Mouse (Mus musculus): Measurements from ENCODE around the gene H2-T23. TPM values are rescaled to one million over a fixed set of nuclear protein-coding genes. Genes with fewer than 3 reads are reported as not detected.
"Not testable (repeated sequence)": the region's sequence is repeated elsewhere in the genome, so short reads cannot be mapped to it uniquely, and the experiment has no call there.

H2-T23 gene
- polyA plus RNA-seq, 1 experiment from 2014 or later: 24.0 TPM

- ATAC-seq (ENCODE audit: low read depth) (no peak), DNase-seq (no peak)
- Histone ChIP-seq H3K9ac (no peak overlapping the region), H3K9me3 (replicated peaks) (no peaks in the 10 kb centered on the region), H3K27ac (no peak overlapping the region; the same call in 1 of the 2 replicates), H3K36me3 (peaks cover 16% of the 10 kb centered on the region), H3K4me2 (no peak overlapping the region), H3K4me3 (replicated peaks) (no peak overlapping the region), H3K27me3 (no peaks in the 10 kb centered on the region), H3K4me1 (replicated peaks) (peaks cover 78% of the 10 kb centered on the region)
- 81% methylated on average over 9 of the region's 9 CpGs for WGBS (ENCODE audit: insufficient replicate concordance)
Measured at GRCm38 (mm10) chr17:36022098-36022497, 10.6 kb downstream of the H2-T23 start.

GRCm38 (mm10) chr17:36021309-36021708 lies 11.3 kb downstream of the H2-T23 start:
- ATAC-seq (ENCODE audit: low read depth) (no peak), DNase-seq (no peak)
- no peaks in the 10 kb centered on the region for H3K9me3 ChIP-seq (replicated peaks)
- peaks cover 82% of the 10 kb centered on the region for H3K4me1 ChIP-seq (replicated peaks)
- peak overlapping the region; percentile 66 for H3K4me2 ChIP-seq
- H3K9ac ChIP-seq: peak overlapping the region; percentile 73
- H3K4me3 ChIP-seq (replicated peaks): peak overlapping the region; percentile 62
- H3K36me3 ChIP-seq: peaks cover 24% of the 10 kb centered on the region
- no peaks in the 10 kb centered on the region for H3K27me3 ChIP-seq
- H3K27ac ChIP-seq: peak overlapping the region; percentile 93
- WGBS (ENCODE audit: insufficient replicate concordance): 74% methylated on average over 1 of the region's 1 CpGs

DNA sequence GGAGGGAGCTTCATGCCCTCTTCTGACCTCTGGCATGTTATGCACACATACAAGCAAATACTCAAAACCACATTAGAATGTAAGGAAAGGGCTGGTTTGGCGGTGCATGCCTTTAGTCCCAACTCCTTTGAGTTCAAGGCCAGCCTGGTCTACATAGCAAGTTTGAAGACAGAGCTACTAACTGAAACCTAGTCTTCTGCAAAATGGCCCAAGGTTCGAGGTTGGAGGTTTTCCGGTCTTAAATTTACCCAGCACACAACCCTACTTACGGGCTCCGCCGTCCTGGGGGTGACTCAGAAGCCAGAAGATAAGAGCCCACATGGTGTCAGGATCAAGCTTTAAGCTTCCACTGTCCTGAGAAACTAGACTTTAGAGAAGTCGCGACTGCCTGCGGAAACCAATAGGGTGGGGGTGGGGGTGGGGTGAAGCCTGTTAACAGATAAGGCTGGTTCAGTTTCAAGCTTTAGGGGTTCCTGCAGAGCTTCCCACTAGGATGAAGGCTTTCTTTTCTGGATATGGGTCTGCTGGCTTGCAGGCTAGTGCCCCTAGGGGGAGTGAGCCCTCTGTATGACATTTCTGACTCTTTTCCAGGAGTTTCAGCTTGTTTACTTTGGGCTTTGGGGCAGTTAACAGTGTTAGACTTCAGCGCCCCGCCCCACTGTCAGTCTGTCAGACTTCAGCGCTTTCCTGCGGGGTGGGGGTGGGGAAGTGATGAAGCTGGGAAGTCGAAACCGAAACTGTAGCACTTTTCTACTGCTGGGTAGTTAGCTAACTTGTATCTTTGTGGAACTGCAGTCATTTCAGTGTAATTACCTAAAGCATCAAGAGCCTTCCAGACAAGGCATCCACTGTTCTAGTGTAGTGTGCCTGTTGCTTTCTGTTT lies 12.2 kb downstream of the H2-T23 start, which contains the start of gene H2-T24:
H2-T24 (minus strand) TSS at position 370 of the 883 bp plus-strand sequence.
- Histone ChIP-seq H3K36me3 (peaks cover 33% of the 10 kb centered on the region), H3K4me2 (peak within 1 kb of the TSS; percentile 66), H3K27ac (peak within 1 kb of the TSS; percentile 93), H3K9me3 (replicated peaks) (no peaks in the 10 kb centered on the region), H3K4me3 (replicated peaks) (peak within 1 kb of the TSS; percentile 62), H3K9ac (peak within 1 kb of the TSS; percentile 73), H3K27me3 (no peaks in the 10 kb centered on the region), H3K4me1 (replicated peaks) (peaks cover 91% of the 10 kb centered on the region)
- peak; percentile 82 for DNase-seq
- WGBS (ENCODE audit: insufficient replicate concordance): 15% methylated on average over 15 of the region's 15 CpGs
- ATAC-seq (ENCODE audit: low read depth): peak; percentile 83

- H3K9ac ChIP-seq: peak overlapping the region; percentile 73
- 51% methylated on average over 3 of the region's 3 CpGs for WGBS (ENCODE audit: insufficient replicate concordance)
- H3K4me3 ChIP-seq (replicated peaks): peak overlapping the region; percentile 62
- H3K27ac ChIP-seq: peak overlapping the region; percentile 93
- no peaks in the 10 kb centered on the region for H3K9me3 ChIP-seq (replicated peaks)
- H3K27me3 ChIP-seq: no peaks in the 10 kb centered on the region
- H3K4me2 ChIP-seq: peak overlapping the region; percentile 66
- ATAC-seq (ENCODE audit: low read depth) (no peak), DNase-seq (no peak)
- peaks cover 83% of the 10 kb centered on the region for H3K4me1 ChIP-seq (replicated peaks)
- peaks cover 42% of the 10 kb centered on the region for H3K36me3 ChIP-seq
Measured at GRCm38 (mm10) chr17:36019519-36019918, 13.1 kb downstream of the H2-T23 start.

DNA sequence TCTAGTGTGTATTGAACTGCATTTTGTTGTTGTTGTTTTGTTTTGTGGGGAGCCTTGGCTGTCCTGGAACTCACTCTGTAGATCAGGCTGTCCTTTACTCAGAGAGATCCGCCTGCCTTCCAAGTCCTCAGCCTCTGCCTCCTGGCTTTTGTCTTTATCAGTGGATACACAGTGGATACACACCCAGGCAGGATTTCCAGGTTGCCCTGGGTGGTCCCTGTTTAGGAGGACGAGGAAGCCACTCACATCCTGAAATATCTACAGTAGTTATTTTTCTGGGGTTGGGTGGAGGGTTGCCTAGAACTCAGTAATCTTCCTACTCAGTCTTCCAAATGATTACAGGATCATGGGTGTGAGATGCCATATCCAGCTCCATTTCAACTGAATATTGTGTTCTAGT lies 13.7 kb downstream of the H2-T23 start:
- DNase-seq: no peak
- H3K4me1 ChIP-seq (replicated peaks): peaks cover 78% of the 10 kb centered on the region
- peak overlapping the region; percentile 66 for H3K4me2 ChIP-seq

GRCm38 (mm10) chr17:36017046-36017445 lies 15.6 kb downstream of the H2-T23 start:
- no peaks in the 10 kb centered on the region for H3K27me3 ChIP-seq
- 80% methylated on average over 5 of the region's 5 CpGs for WGBS (ENCODE audit: insufficient replicate concordance)
- DNase-seq (no peak), ATAC-seq (ENCODE audit: low read depth) (no peak)
- H3K4me3 ChIP-seq (replicated peaks): no peak overlapping the region
- no peak overlapping the region for H3K27ac ChIP-seq
- H3K9me3 ChIP-seq (replicated peaks): no peaks in the 10 kb centered on the region
- H3K36me3 ChIP-seq: peaks cover 48% of the 10 kb centered on the region
- H3K9ac ChIP-seq: no peak overlapping the region
- peaks cover 59% of the 10 kb centered on the region for H3K4me1 ChIP-seq (replicated peaks)
- peak overlapping the region; percentile 66 for H3K4me2 ChIP-seq

More for the DNA sequence above, 13.7 kb downstream of the H2-T23 start:
- Histone ChIP-seq H3K4me3 (replicated peaks) (peak overlapping the region; percentile 62), H3K27ac (peak overlapping the region; percentile 93), H3K36me3 (peaks cover 47% of the 10 kb centered on the region), H3K9ac (peak overlapping the region; percentile 73), H3K9me3 (replicated peaks) (no peaks in the 10 kb centered on the region), H3K27me3 (no peaks in the 10 kb centered on the region)
- 30% methylated on average over 2 of the region's 2 CpGs for WGBS (ENCODE audit: insufficient replicate concordance)
- no peak for ATAC-seq (ENCODE audit: low read depth)

GRCm38 (mm10) chr17:36014977-36015376 lies 17.7 kb downstream of the H2-T23 start:
- H3K4me3 ChIP-seq (replicated peaks): no peak overlapping the region
- no peak overlapping the region for H3K27ac ChIP-seq
- peaks cover 42% of the 10 kb centered on the region for H3K36me3 ChIP-seq
- no peaks in the 10 kb centered on the region for H3K27me3 ChIP-seq
- WGBS (ENCODE audit: insufficient replicate concordance): 86% methylated on average over 5 of the region's 5 CpGs
- H3K4me1 ChIP-seq (replicated peaks): peaks cover 40% of the 10 kb centered on the region
- no peak overlapping the region for H3K4me2 ChIP-seq
- ATAC-seq (ENCODE audit: low read depth) (no peak), DNase-seq (no peak)
- no peaks in the 10 kb centered on the region for H3K9me3 ChIP-seq (replicated peaks)
- no peak overlapping the region for H3K9ac ChIP-seq

- Histone ChIP-seq H3K4me1 (replicated peaks) (peaks cover 41% of the 10 kb centered on the region), H3K9me3 (replicated peaks) (peaks cover 27% of the 10 kb centered on the region), H3K36me3 (peaks cover 58% of the 10 kb centered on the region)
- H3K27ac ChIP-seq; H3K9ac ChIP-seq; ATAC-seq (ENCODE audit: low read depth); H3K4me3 ChIP-seq (replicated peaks); H3K4me2 ChIP-seq; DNase-seq; H3K27me3 ChIP-seq: not testable (repeated sequence)
- WGBS (ENCODE audit: insufficient replicate concordance): 87% methylated on average over 7 of the region's 7 CpGs
Measured at GRCm38 (mm10) chr17:36004409-36004808, 28.2 kb downstream of the H2-T23 start.

DNA sequence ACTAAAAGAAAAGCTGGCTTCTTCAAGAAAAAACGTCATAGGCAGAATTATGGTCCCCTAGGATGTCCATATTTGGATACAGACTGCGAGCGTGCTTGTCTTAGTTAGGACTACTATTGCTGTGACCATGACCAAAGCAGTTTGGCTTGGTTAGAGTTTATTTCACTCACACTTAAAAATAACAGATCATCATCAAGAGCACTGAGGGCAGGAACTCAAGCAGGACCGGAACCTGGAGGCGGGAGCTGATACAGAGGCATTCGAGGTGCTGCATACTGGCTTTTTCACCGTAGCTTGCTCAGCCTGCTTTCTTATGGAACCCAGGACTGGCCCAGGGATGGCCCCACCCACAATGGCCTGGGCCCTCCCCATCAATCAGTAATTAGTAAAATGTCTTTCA lies 29.3 kb downstream of the H2-T23 start:
- ATAC-seq (ENCODE audit: low read depth): no peak
- peaks cover 52% of the 10 kb centered on the region for H3K4me1 ChIP-seq (replicated peaks)
- no peak overlapping the region for H3K4me2 ChIP-seq

DNA sequence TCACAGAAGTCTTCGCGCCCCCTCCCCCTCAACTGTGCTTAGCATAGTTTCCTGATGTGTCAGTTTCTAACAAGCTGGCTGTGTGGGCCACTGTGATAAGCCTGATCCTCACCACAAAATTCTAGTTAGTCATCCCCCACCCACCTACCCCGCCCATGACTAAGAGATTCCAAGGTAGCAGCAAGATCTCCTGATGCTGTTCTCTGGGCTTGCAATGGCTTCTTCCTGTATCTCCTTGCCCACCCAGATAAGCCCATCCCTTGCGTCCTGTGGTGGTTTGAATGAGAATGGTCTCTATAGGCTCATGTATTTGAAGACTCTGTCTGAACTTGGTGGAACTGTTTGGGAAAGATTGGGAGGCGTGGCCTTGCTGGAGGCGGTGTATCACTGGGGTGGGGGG lies 30.7 kb downstream of the H2-T23 start:
- H3K4me2 ChIP-seq: peak overlapping the region; percentile 58
- peak; percentile 86 for ATAC-seq (ENCODE audit: low read depth)
- no peaks in the 10 kb centered on the region for H3K27me3 ChIP-seq
- no peak overlapping the region for H3K9ac ChIP-seq
- peak overlapping the region; percentile 12; the same call in 1 of the 2 replicates for H3K4me3 ChIP-seq (replicated peaks)
- H3K9me3 ChIP-seq (replicated peaks): peaks cover 27% of the 10 kb centered on the region
- peaks cover 65% of the 10 kb centered on the region for H3K4me1 ChIP-seq (replicated peaks)
- peaks cover 59% of the 10 kb centered on the region for H3K36me3 ChIP-seq
- peak overlapping the region; percentile 92 for H3K27ac ChIP-seq
- peak; percentile 83 for DNase-seq
- 52% methylated on average over 6 of the region's 6 CpGs for WGBS (ENCODE audit: insufficient replicate concordance)

More for the DNA sequence above, 29.3 kb downstream of the H2-T23 start:
- Histone ChIP-seq H3K9ac (no peak overlapping the region), H3K27ac (no peak overlapping the region), H3K36me3 (peaks cover 60% of the 10 kb centered on the region), H3K4me3 (replicated peaks) (no peak overlapping the region), H3K27me3 (no peaks in the 10 kb centered on the region), H3K9me3 (replicated peaks) (peaks cover 27% of the 10 kb centered on the region)
- 82% methylated on average over 7 of the region's 7 CpGs for WGBS (ENCODE audit: insufficient replicate concordance)
- DNase-seq: no peak

- DNase-seq (no peak), ATAC-seq (ENCODE audit: low read depth) (peak; percentile 53)
- H3K4me2 ChIP-seq: peak overlapping the region; percentile 58
- H3K36me3 ChIP-seq: peaks cover 53% of the 10 kb centered on the region
- WGBS (ENCODE audit: insufficient replicate concordance): 81% methylated on average over 12 of the region's 12 CpGs
- H3K4me1 ChIP-seq (replicated peaks): peaks cover 71% of the 10 kb centered on the region
- H3K27ac ChIP-seq: peak overlapping the region; percentile 92
- H3K27me3 ChIP-seq: no peaks in the 10 kb centered on the region
- peaks cover 22% of the 10 kb centered on the region for H3K9me3 ChIP-seq (replicated peaks)
- 0 out of 2 replicates have a peak overlapping the region, but pooled peaks have one; percentile 10 for H3K4me3 ChIP-seq (replicated peaks)
- peak overlapping the region; percentile 47; the same call in 1 of the 2 replicates for H3K9ac ChIP-seq
Measured at GRCm38 (mm10) chr17:36001121-36001897, 31.3 kb downstream of the H2-T23 start.
